Mouse (Mus musculus) liver, postnatal 0 days (tissue): ENCODE results near the gene Col9a3. TPM values are rescaled to one million over a fixed set of nuclear protein-coding genes. Genes with fewer than 3 reads are reported as not detected.

Experiments used
- ATAC-seq: fragments of 200-750 bp; cut with Nextera tagmentation; 2 replicates; pipeline ENCODE4 v1.8.0; 2017; ENCODE audit warnings: mild to moderate bottlenecking, moderate library complexity
- DNase-seq: peaks from one replicate; pipeline ENCODE4 v3.0.0-alpha.2; 2016
- H3K27ac ChIP-seq: fragments of 300-500 bp; sonication (generic); 2 replicates; pipeline ENCODE4 v1.5.1; 2014; ENCODE audit warnings: antibody characterized with exemption, moderate library complexity, mild to moderate bottlenecking, low read depth
- H3K27me3 ChIP-seq: fragments of 300-500 bp; sonication (generic); 2 replicates; pipeline ENCODE4 v1.6.1; 2014; ENCODE audit warnings: low read length, control low read depth, mixed read lengths; ENCODE audit not compliant: insufficient read depth
- H3K36me3 ChIP-seq: fragments of 300-500 bp; sonication (generic); replicated peaks from 2 replicates; pipeline ENCODE4 v1.6.1; 2014; ENCODE audit warnings: mild to moderate bottlenecking, control low read depth, low read length, moderate library complexity, mixed read lengths; ENCODE audit not compliant: insufficient read depth
- H3K4me1 ChIP-seq: fragments of 300-500 bp; sonication (generic); 2 replicates; pipeline ENCODE4 v1.6.1; 2014; ENCODE audit warnings: antibody characterized with exemption, mild to moderate bottlenecking, control low read depth; ENCODE audit not compliant: insufficient read depth
- H3K4me2 ChIP-seq: fragments of 300-500 bp; sonication (generic); 2 replicates; pipeline ENCODE4 v1.6.1; 2014; ENCODE audit warnings: low read depth, mild to moderate bottlenecking, low read length, moderate library complexity, mixed read lengths
- H3K4me3 ChIP-seq: fragments of 300-500 bp; sonication (generic); 2 replicates; pipeline ENCODE4 v1.5.1; 2014; ENCODE audit warnings: low read depth, low read length
- H3K9ac ChIP-seq: fragments of 300-500 bp; sonication (generic); replicated peaks from 2 replicates; pipeline ENCODE4 v1.6.1; 2014; ENCODE audit warnings: mild to moderate bottlenecking, moderate library complexity
- H3K9me3 ChIP-seq: fragments of 300-500 bp; sonication (generic); 2 replicates; pipeline ENCODE4 v1.6.1; 2016; ENCODE audit warnings: mild to moderate bottlenecking, control low read depth, low read length, mixed read lengths
- CTCF ChIP-seq: sonication (generic); IDR thresholded peaks from 2 replicates; pipeline ENCODE4 v1.5.1; 2016; ENCODE audit warnings: antibody characterized with exemption, low read depth
- EP300 ChIP-seq: IDR thresholded peaks from 2 replicates; pipeline ENCODE4 v1.6.1; 2016; ENCODE audit warnings: antibody characterized with exemption, low read depth, mild to moderate bottlenecking
- WGBS: fragments of 180-500 bp; shearing (Covaris S2); extraction: QIAGEN DNeasy Blood & Tissue Kit; methylation state at CpG from one replicate; pipeline ENCODE4 v1.1.7; 2014; ENCODE audit not compliant: insufficient replicate concordance; 5-methylcytosine and 5-hydroxymethylcytosine counted together
- polyA plus RNA-seq: library from polyadenylated mRNA; unstranded; fragments of >200 nt; fragmentation: Nextera tagmentation; extraction: Ambion mirVana; gene quantifications from 2 replicates; pipeline ENCODE4 v1.2.1, GENCODE M21; 2015

Gene Col9a3
- polyA plus RNA-seq, 1 experiment from 2014 or later: 0.63 TPM

- H3K36me3 ChIP-seq: peaks cover 20% of the 10 kb centered on the region
- TF ChIP-seq EP300 (no peak), CTCF (no peak)
- DNase-seq (no peak), ATAC-seq (no peak)
- H3K9me3 ChIP-seq: no peaks in the 10 kb centered on the region
- H3K4me3 ChIP-seq: no peak overlapping the region
- peak overlapping the region; percentile 36; the same call in 1 of the 2 replicates for H3K4me2 ChIP-seq
- H3K9ac ChIP-seq: no peak overlapping the region
- H3K4me1 ChIP-seq: no peaks in the 10 kb centered on the region
- no peaks in the 10 kb centered on the region for H3K27me3 ChIP-seq
- no peak overlapping the region for H3K27ac ChIP-seq
- 50% methylated on average over 42 of the region's 42 CpGs for WGBS
Observed at GRCm38 (mm10) chr2:180659353-180660150, 62.0 kb downstream of the Col9a3 start.

DNA sequence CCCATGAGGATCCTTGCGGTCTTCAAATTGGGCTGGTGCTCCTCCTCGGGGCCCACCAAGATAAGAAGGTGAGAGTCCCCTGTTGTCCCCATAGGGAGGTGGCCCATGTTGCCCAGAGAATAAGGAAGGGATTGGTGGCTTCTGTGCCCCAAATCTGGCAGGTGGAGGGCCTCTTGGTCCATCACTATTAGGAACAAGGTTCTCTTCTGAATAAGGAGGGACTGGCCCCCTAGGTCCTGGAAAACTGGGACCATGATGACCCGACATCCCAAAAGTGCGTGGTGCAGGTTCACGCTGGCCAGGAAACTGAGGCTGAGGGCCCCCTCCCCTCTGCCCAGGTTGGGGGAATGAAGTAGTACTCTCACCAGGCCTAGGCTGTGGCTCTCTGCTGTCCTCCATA is 62.9 kb downstream of the Col9a3 start:
- 90% methylated on average over 5 of the region's 5 CpGs for WGBS
- ATAC-seq (no peak), DNase-seq (no peak)
- H3K4me3 ChIP-seq: no peak overlapping the region
- no peak overlapping the region for H3K4me2 ChIP-seq
- H3K9ac ChIP-seq: no peak overlapping the region
- no peaks in the 10 kb centered on the region for H3K9me3 ChIP-seq
- H3K36me3 ChIP-seq: peaks cover 26% of the 10 kb centered on the region
- H3K4me1 ChIP-seq: no peaks in the 10 kb centered on the region
- no peaks in the 10 kb centered on the region for H3K27me3 ChIP-seq
- TF ChIP-seq EP300 (no peak), CTCF (no peak)
- H3K27ac ChIP-seq: no peak overlapping the region

DNA sequence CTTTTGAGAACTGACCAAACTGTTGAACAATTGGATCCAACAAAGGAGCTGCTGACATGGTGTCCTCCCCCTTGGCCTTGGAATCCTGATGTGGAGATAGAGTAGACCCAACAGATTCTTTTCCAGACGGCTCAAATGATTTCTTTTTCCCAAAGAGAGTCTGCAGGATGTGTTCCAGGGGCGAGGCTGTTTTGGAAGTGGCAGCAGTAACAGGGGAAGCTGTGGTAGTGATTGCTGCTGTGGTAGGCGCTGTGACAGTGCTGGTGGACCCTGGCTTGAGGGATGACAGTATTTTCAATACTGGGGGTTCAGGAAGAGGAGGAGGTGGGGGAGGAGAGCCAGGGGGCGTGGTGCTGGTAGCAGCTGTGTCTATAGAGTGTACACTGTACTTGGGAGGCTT is 64.4 kb downstream of the Col9a3 start:
- peaks cover 39% of the 10 kb centered on the region for H3K36me3 ChIP-seq
- H3K4me2 ChIP-seq: no peak overlapping the region
- H3K4me1 ChIP-seq: no peaks in the 10 kb centered on the region
- no peak overlapping the region for H3K4me3 ChIP-seq
- no peak overlapping the region for H3K27ac ChIP-seq
- DNase-seq: no peak
- no peaks in the 10 kb centered on the region for H3K9me3 ChIP-seq
- H3K27me3 ChIP-seq: no peaks in the 10 kb centered on the region
- ATAC-seq: no peak
- WGBS: 83% methylated on average over 4 of the region's 4 CpGs
- no peak overlapping the region for H3K9ac ChIP-seq
- TF ChIP-seq EP300 (no peak), CTCF (no peak)

Other genes with a start within 250 kb of the Col9a3 start
- gene Slco4a1, start 141.5 kb upstream of the Col9a3 start, polyA plus RNA-seq: 0.86 and 0.91 TPM in 2 replicates
- gene Ntsr1, start 97.8 kb upstream of the Col9a3 start, polyA plus RNA-seq: not detected in 2 replicates
- 7.3 and 7.5 TPM in 2 replicates for gene Mrgbp, start 16.5 kb upstream of the Col9a3 start, polyA plus RNA-seq
- 22.7 and 24.9 TPM in 2 replicates for gene Ogfr, start 8.5 kb upstream of the Col9a3 start, polyA plus RNA-seq
- not detected in 2 replicates for gene Tcfl5, start 44.9 kb downstream of the Col9a3 start, polyA plus RNA-seq
- 6.5 and 8.7 TPM in 2 replicates for gene Dido1, start 112.2 kb downstream of the Col9a3 start, polyA plus RNA-seq
- gene Gid8, start 112.3 kb downstream of the Col9a3 start, polyA plus RNA-seq: 68.2 and 71.3 TPM in 2 replicates
- 5.2 and 6.0 TPM in 2 replicates for gene Slc17a9, start 127.5 kb downstream of the Col9a3 start, polyA plus RNA-seq
- gene Bhlhe23, start 179.1 kb downstream of the Col9a3 start, polyA plus RNA-seq: not detected in 2 replicates